Mouse (Mus musculus) kidney, embryonic 14.5 days (tissue): Measurements from ENCODE around the gene Tubal3. TPM values are rescaled to one million over a fixed set of nuclear protein-coding genes. Genes with fewer than 3 reads are reported as not detected.

Source experiments
- ATAC-seq: fragments of 200-750 bp; cut with Nextera tagmentation; 2 replicates; pipeline ENCODE4 v1.8.0; 2017; ENCODE audit warnings: moderate number of reproducible peaks, mild to moderate bottlenecking, moderate TSS enrichment, moderate library complexity; ENCODE audit not compliant: low FRiP score, low TSS enrichment
- H3K27ac ChIP-seq: fragments of 300-500 bp; sonication (generic); 2 replicates; pipeline ENCODE4 v1.5.1; 2014; ENCODE audit warnings: low read depth, mild to moderate bottlenecking, low read length, moderate library complexity, mixed read lengths
- H3K27me3 ChIP-seq: fragments of 300-500 bp; sonication (generic); 2 replicates; pipeline ENCODE4 v1.6.1; 2014; ENCODE audit warnings: mild to moderate bottlenecking, low read length; ENCODE audit not compliant: control insufficient read depth, insufficient read depth
- H3K36me3 ChIP-seq: fragments of 300-500 bp; sonication (generic); 2 replicates; pipeline ENCODE4 v1.6.1; 2014; ENCODE audit warnings: low read length, mixed read lengths; ENCODE audit not compliant: control insufficient read depth, insufficient read depth
- H3K4me1 ChIP-seq: fragments of 300-500 bp; sonication (generic); 2 replicates; pipeline ENCODE4 v1.6.1; 2014; ENCODE audit warnings: low read length, mixed read lengths; ENCODE audit not compliant: control insufficient read depth, insufficient read depth
- H3K4me2 ChIP-seq: fragments of 300-500 bp; sonication (generic); replicated peaks from 2 replicates; pipeline ENCODE4 v1.6.1; 2014; ENCODE audit warnings: low read depth, mild to moderate bottlenecking, low read length
- H3K4me3 ChIP-seq: fragments of 300-500 bp; sonication (generic); 2 replicates; pipeline ENCODE4 v1.5.1; 2014; ENCODE audit warnings: mild to moderate bottlenecking, low read length
- H3K9ac ChIP-seq: fragments of 300-500 bp; sonication (generic); 2 replicates; pipeline ENCODE4 v1.6.1; 2014; ENCODE audit warnings: low read depth, mild to moderate bottlenecking, low read length, moderate library complexity
- H3K9me3 ChIP-seq: fragments of 300-500 bp; sonication (generic); 2 replicates; pipeline ENCODE4 v1.6.1; 2016; ENCODE audit warnings: low read length; ENCODE audit not compliant: control insufficient read depth
- WGBS: fragments of 180-500 bp; shearing (Covaris S2); extraction: QIAGEN DNeasy Blood & Tissue Kit; methylation state at CpG from one replicate; pipeline ENCODE4 v1.1.7; 2014; 5-methylcytosine and 5-hydroxymethylcytosine counted together
- microRNA-seq: library from miRNA; unstranded; fragments of <30 nt; microRNA quantifications from one replicate; pipeline ENCODE4, GENCODE M21; 2016
- polyA plus RNA-seq: library from polyadenylated mRNA; unstranded; fragments of >200 nt; fragmentation: Nextera tagmentation; extraction: Ambion mirVana; gene quantifications from 2 replicates; pipeline ENCODE4 v1.2.1, GENCODE M21; 2014

The Tubal3 gene
- polyA plus RNA-seq, 1 experiment from 2014 or later = not detected

- Histone ChIP-seq H3K36me3 (no peaks in the 10 kb centered on the region), H3K4me1 (no peaks in the 10 kb centered on the region), H3K9me3 (no peaks in the 10 kb centered on the region), H3K4me2 (no peak overlapping the region), H3K9ac (no peak overlapping the region), H3K4me3 (no peak overlapping the region), H3K27ac (no peak overlapping the region), H3K27me3 (no peaks in the 10 kb centered on the region)
- WGBS = 88% methylated on average over 4 of the region's 4 CpGs
- no peak for ATAC-seq
Measured at GRCm38 (mm10) chr13:3947267-3947666, 29.2 kb downstream of the Tubal3 start.

- H3K36me3 ChIP-seq = no peaks in the 10 kb centered on the region
- no peak overlapping the region for H3K4me2 ChIP-seq
- no peak overlapping the region for H3K9ac ChIP-seq
- no peak overlapping the region for H3K4me3 ChIP-seq
- no peaks in the 10 kb centered on the region for H3K27me3 ChIP-seq
- ATAC-seq = no peak
- H3K4me1 ChIP-seq = no peaks in the 10 kb centered on the region
- H3K27ac ChIP-seq = no peak overlapping the region
- 89% methylated on average over 4 of the region's 4 CpGs for WGBS
- H3K9me3 ChIP-seq = no peaks in the 10 kb centered on the region
Measured at GRCm38 (mm10) chr13:3949477-3949876, 31.4 kb downstream of the Tubal3 start.

- H3K9ac ChIP-seq = no peak overlapping the region
- H3K27ac ChIP-seq = no peak overlapping the region
- H3K4me2 ChIP-seq = no peak overlapping the region
- H3K4me1 ChIP-seq = no peaks in the 10 kb centered on the region
- H3K27me3 ChIP-seq = no peaks in the 10 kb centered on the region
- WGBS = 81% methylated on average over 6 of the region's 6 CpGs
- no peaks in the 10 kb centered on the region for H3K9me3 ChIP-seq
- H3K4me3 ChIP-seq = no peak overlapping the region
- ATAC-seq = no peak
- no peaks in the 10 kb centered on the region for H3K36me3 ChIP-seq
Measured at GRCm38 (mm10) chr13:3951198-3951914, 33.3 kb downstream of the Tubal3 start.

- H3K4me1 ChIP-seq = no peaks in the 10 kb centered on the region
- WGBS = 85% methylated on average over 4 of the region's 4 CpGs
- no peak overlapping the region for H3K4me3 ChIP-seq
- H3K4me2 ChIP-seq = no peak overlapping the region
- H3K9me3 ChIP-seq = no peaks in the 10 kb centered on the region
- ATAC-seq = no peak
- no peaks in the 10 kb centered on the region for H3K27me3 ChIP-seq
- no peak overlapping the region for H3K9ac ChIP-seq
- no peak overlapping the region for H3K27ac ChIP-seq
- H3K36me3 ChIP-seq = no peaks in the 10 kb centered on the region
Measured at GRCm38 (mm10) chr13:3968849-3969248, 50.8 kb downstream of the Tubal3 start.

Small RNA genes lying within 50 kb of the gene (microRNA-seq; reads per million reads assigned to microRNA genes)
- gene Gm22460 = not detected

Other genes starting within 250 kb of the Tubal3 start
- 0.84 and 1.3 TPM in 2 replicates for gene Calml3, start 114.0 kb upstream of the Tubal3 start, polyA plus RNA-seq
- not detected in 2 replicates for gene Calm4, start 80.5 kb upstream of the Tubal3 start, polyA plus RNA-seq
- not detected in 2 replicates for gene Calm5, start 64.1 kb upstream of the Tubal3 start, polyA plus RNA-seq
- gene Net1, start 54 bp upstream of the Tubal3 start, polyA plus RNA-seq = 28.5 and 43.9 TPM in 2 replicates
- gene Ucn3, start 27.1 kb downstream of the Tubal3 start, polyA plus RNA-seq = not detected in 2 replicates
- gene Akr1c14, start 130.7 kb downstream of the Tubal3 start, polyA plus RNA-seq = 1.6 and 1.9 TPM in 2 replicates
- 3.0 and 4.5 TPM in 2 replicates for gene Akr1c18, start 232.4 kb downstream of the Tubal3 start, polyA plus RNA-seq